Mouse (Mus musculus) heart, postnatal 0 days (tissue): ENCODE data around the gene Cnr2. TPM values are rescaled to one million over a fixed set of nuclear protein-coding genes. Genes with fewer than 3 reads are reported as not detected.

Experiments used
- ATAC-seq: fragments of 200-750 bp; cut with Nextera tagmentation; 2 replicates; pipeline ENCODE4 v1.8.0; 2017; ENCODE audit warnings: low read depth, moderate number of reproducible peaks, moderate library complexity; ENCODE audit not compliant: insufficient read depth
- DNase-seq: peaks from one replicate; pipeline ENCODE4 v3.0.0-alpha.2; 2016; ENCODE audit warnings: low spot score
- H3K27ac ChIP-seq: fragments of 300-500 bp; sonication (generic); 2 replicates; pipeline ENCODE4 v1.5.1; 2014; ENCODE audit warnings: low read depth, mild to moderate bottlenecking
- H3K27me3 ChIP-seq: fragments of 300-500 bp; sonication (generic); 2 replicates; pipeline ENCODE4 v1.6.1; 2014; ENCODE audit warnings: low read length, mixed read lengths; ENCODE audit not compliant: control insufficient read depth, insufficient read depth
- H3K36me3 ChIP-seq: fragments of 300-500 bp; sonication (generic); replicated peaks from 2 replicates; pipeline ENCODE4 v1.6.1; 2014; ENCODE audit warnings: low read length, mixed read lengths; ENCODE audit not compliant: control insufficient read depth, insufficient read depth
- H3K4me1 ChIP-seq: fragments of 300-500 bp; sonication (generic); 2 replicates; pipeline ENCODE4 v1.6.1; 2014; ENCODE audit warnings: antibody characterized with exemption; ENCODE audit not compliant: control insufficient read depth, insufficient read depth
- H3K4me2 ChIP-seq: fragments of 300-500 bp; sonication (generic); 2 replicates; pipeline ENCODE4 v1.6.1; 2014; ENCODE audit warnings: low read depth, mild to moderate bottlenecking, low read length, moderate library complexity
- H3K4me3 ChIP-seq: fragments of 300-500 bp; sonication (generic); 2 replicates; pipeline ENCODE4 v1.5.1; 2014; ENCODE audit warnings: low read depth, low read length
- H3K9ac ChIP-seq: fragments of 300-500 bp; sonication (generic); replicated peaks from 2 replicates; pipeline ENCODE4 v1.6.1; 2014; ENCODE audit warnings: low read depth, low read length, mixed read lengths
- H3K9me3 ChIP-seq: fragments of 300-500 bp; sonication (generic); replicated peaks from 2 replicates; pipeline ENCODE4 v1.6.1; 2016; ENCODE audit warnings: low read length; ENCODE audit not compliant: control insufficient read depth
- CTCF ChIP-seq: IDR thresholded peaks from 2 replicates; pipeline ENCODE4 v1.5.1; 2016; ENCODE audit warnings: antibody characterized with exemption, control low read depth, low read depth
- EP300 ChIP-seq: IDR thresholded peaks from 2 replicates; pipeline ENCODE4 v1.6.1; 2016; ENCODE audit warnings: antibody characterized with exemption, low read depth
- WGBS: fragments of 180-500 bp; shearing (Covaris S2); extraction: QIAGEN DNeasy Blood & Tissue Kit; methylation state at CpG from one replicate; pipeline ENCODE4 v1.1.7; 2014; 5-methylcytosine and 5-hydroxymethylcytosine counted together
- polyA plus RNA-seq: library from polyadenylated mRNA; unstranded; fragments of >200 nt; fragmentation: Nextera tagmentation; extraction: Ambion mirVana; gene quantifications from 2 replicates; pipeline ENCODE4 v1.2.1, GENCODE M21; 2015
- total RNA-seq: library from RNA; depleted of rRNA; stranded (reverse); fragments of >200 nt; gene quantifications from 2 replicates; pipeline ENCODE4 v1.2.3, GENCODE M21; 2014; ENCODE audit warnings: low replicate concordance

Gene Cnr2
- total and polyA plus RNA-seq, 2 experiments from 2014 or later: 0.27 to 0.36 TPM

- H3K36me3 ChIP-seq: peaks cover 66% of the 10 kb centered on the region
- WGBS: 81% methylated on average over 9 of the region's 9 CpGs
Observed at GRCm38 (mm10) chr4:135955886-135956285, 60.7 kb downstream of the Cnr2 start.

GRCm38 (mm10) chr4:135958354-135958753 lies 63.2 kb downstream of the Cnr2 start:
- Histone ChIP-seq H3K27ac (no peak overlapping the region), H3K36me3 (peaks cover 54% of the 10 kb centered on the region), H3K9me3 (no peaks in the 10 kb centered on the region), H3K9ac (no peak overlapping the region), H3K4me1 (no peaks in the 10 kb centered on the region), H3K27me3 (no peaks in the 10 kb centered on the region), H3K4me2 (no peak overlapping the region), H3K4me3 (no peak overlapping the region)
- no peak for ATAC-seq
- 59% methylated on average over 8 of the region's 8 CpGs for WGBS
- no peak for DNase-seq
- TF ChIP-seq CTCF (no peak), EP300 (no peak)

More at GRCm38 (mm10) chr4:135955886-135956285, 60.7 kb downstream of the Cnr2 start:
- H3K27me3 ChIP-seq: no peaks in the 10 kb centered on the region
- no peak overlapping the region for H3K9ac ChIP-seq
- H3K4me1 ChIP-seq: no peaks in the 10 kb centered on the region
- no peak overlapping the region for H3K4me2 ChIP-seq
- no peak for ATAC-seq
- no peak overlapping the region for H3K4me3 ChIP-seq
- no peak overlapping the region for H3K27ac ChIP-seq
- no peak for DNase-seq
- TF ChIP-seq EP300 (no peak), CTCF (no peak)
- H3K9me3 ChIP-seq: no peaks in the 10 kb centered on the region

- Histone ChIP-seq H3K36me3 (peaks cover 38% of the 10 kb centered on the region), H3K9me3 (no peaks in the 10 kb centered on the region), H3K27ac (no peak overlapping the region), H3K4me1 (no peaks in the 10 kb centered on the region; the same call in 1 of the 2 replicates), H3K4me2 (no peak overlapping the region), H3K4me3 (no peak overlapping the region), H3K27me3 (no peaks in the 10 kb centered on the region), H3K9ac (no peak overlapping the region)
- 24% methylated on average over 5 of the region's 5 CpGs for WGBS
- ATAC-seq (peak; percentile 40; the same call in 1 of the 2 replicates), DNase-seq (peak; percentile 77)
- TF ChIP-seq CTCF: peak; percentile 98
- no peak for TF ChIP-seq EP300
Observed at GRCm38 (mm10) chr4:135960717-135961116, 65.5 kb downstream of the Cnr2 start.

- no peak for DNase-seq
- 84% methylated on average over 5 of the region's 5 CpGs for WGBS
- Histone ChIP-seq H3K27ac (no peak overlapping the region), H3K27me3 (no peaks in the 10 kb centered on the region), H3K4me2 (no peak overlapping the region), H3K36me3 (peaks cover 39% of the 10 kb centered on the region), H3K4me1 (no peaks in the 10 kb centered on the region; the same call in 1 of the 2 replicates), H3K4me3 (no peak overlapping the region), H3K9me3 (no peaks in the 10 kb centered on the region), H3K9ac (no peak overlapping the region)
- TF ChIP-seq CTCF (no peak), EP300 (no peak)
- no peak for ATAC-seq
Observed at GRCm38 (mm10) chr4:135961709-135962108, 66.5 kb downstream of the Cnr2 start.

- peak overlapping the region; percentile 94; the same call in 1 of the 2 replicates for H3K27ac ChIP-seq
- H3K4me1 ChIP-seq: no peaks in the 10 kb centered on the region; the same call in 1 of the 2 replicates
- 84% methylated on average over 7 of the region's 7 CpGs for WGBS
- H3K36me3 ChIP-seq: peaks cover 42% of the 10 kb centered on the region
- H3K9ac ChIP-seq: no peak overlapping the region
- H3K4me3 ChIP-seq: no peak overlapping the region
- H3K9me3 ChIP-seq: no peaks in the 10 kb centered on the region
- no peak for ATAC-seq
- no peak for DNase-seq
- TF ChIP-seq CTCF (no peak), EP300 (no peak)
- no peaks in the 10 kb centered on the region for H3K27me3 ChIP-seq
- no peak overlapping the region for H3K4me2 ChIP-seq
Observed at GRCm38 (mm10) chr4:135962198-135962597, 67.0 kb downstream of the Cnr2 start.

- DNase-seq: no peak
- ATAC-seq: peak; percentile 31
- peak overlapping the region; percentile 73 for H3K4me3 ChIP-seq
- TF ChIP-seq EP300 (no peak), CTCF (no peak)
- H3K9me3 ChIP-seq: no peaks in the 10 kb centered on the region
- no peaks in the 10 kb centered on the region for H3K27me3 ChIP-seq
- no peaks in the 10 kb centered on the region; the same call in 1 of the 2 replicates for H3K4me1 ChIP-seq
- peak overlapping the region; percentile 80 for H3K9ac ChIP-seq
- H3K36me3 ChIP-seq: peaks cover 48% of the 10 kb centered on the region
- peak overlapping the region; percentile 94 for H3K4me2 ChIP-seq
- WGBS: 7% methylated on average over 15 of the region's 15 CpGs
- H3K27ac ChIP-seq: peak overlapping the region; percentile 94
Observed at GRCm38 (mm10) chr4:135962946-135963345, 67.8 kb downstream of the Cnr2 start.
